Mouse (Mus musculus): ENCODE results near the gene Tubgcp2.

GRCm38 (mm10) chr7:139967175-139967574 is 69.3 kb downstream of the Tubgcp2 start:
- no peak for TF ChIP-seq EP300 (IDR thresholded peaks at IDR 0.05; ENCODE audit: low read depth in 1 of 2, low read length in 2 of 2)
- TF ChIP-seq TAL1 (IDR thresholded peaks at IDR 0.05; ENCODE audit: low read length), result no peak
- TF ChIP-seq POLR2A (IDR thresholded peaks at IDR 0.05; ENCODE audit: control insufficient read depth in 1 of 2, insufficient read depth in 1 of 2, low read depth in 1 of 2, low read length in 2 of 2, poor library complexity in 1 of 2), result no peak
- TF ChIP-seq SMC3 (IDR thresholded peaks at IDR 0.05; ENCODE audit: low read depth, low read length), result no peak
- TF ChIP-seq KAT2A (conservative IDR thresholded peaks at IDR 0.05; ENCODE audit: low read depth, low read length), result no peak
- TF ChIP-seq GABPA (IDR thresholded peaks at IDR 0.05; ENCODE audit: low read depth, low read length), result no peak
- no peak for TF ChIP-seq UBTF (IDR thresholded peaks at IDR 0.05; ENCODE audit: borderline replicate concordance, insufficient read depth, low read depth, low read length)
- TF ChIP-seq MAFK (IDR thresholded peaks at IDR 0.05; ENCODE audit: borderline replicate concordance, low read depth, low read length), result no peak
